Mouse (Mus musculus) intestine, embryonic 14.5 days (tissue): ENCODE measurements around the gene Aff3. TPM values are rescaled to one million over a fixed set of nuclear protein-coding genes. Genes with fewer than 3 reads are reported as not detected.

ENCODE experiments used
- ATAC-seq: fragments of 200-750 bp; cut with Nextera tagmentation; replicated peaks from 2 replicates; pipeline ENCODE4 v1.8.0; 2017; ENCODE audit warnings: low read depth, moderate number of reproducible peaks, moderate TSS enrichment, moderate library complexity; ENCODE audit not compliant: low FRiP score, low TSS enrichment
- DNase-seq: peaks from one replicate; pipeline ENCODE4 v3.0.0-alpha.2; 2018; ENCODE audit warnings: low spot score
- H3K27ac ChIP-seq: fragments of 300-500 bp; sonication (generic); 2 replicates; pipeline ENCODE4 v1.5.1; 2014; ENCODE audit warnings: low read depth, mild to moderate bottlenecking, control low read depth
- H3K27me3 ChIP-seq: fragments of 300-500 bp; sonication (generic); replicated peaks from 2 replicates; pipeline ENCODE4 v1.6.1; 2014; ENCODE audit warnings: low read length, control low read depth; ENCODE audit not compliant: control insufficient read depth, insufficient read depth
- H3K36me3 ChIP-seq: fragments of 300-500 bp; sonication (generic); 2 replicates; pipeline ENCODE4 v1.6.1; 2014; ENCODE audit warnings: low read length, control low read depth; ENCODE audit not compliant: control insufficient read depth, insufficient read depth
- H3K4me1 ChIP-seq: fragments of 300-500 bp; sonication (generic); replicated peaks from 2 replicates; pipeline ENCODE4 v1.6.1; 2014; ENCODE audit warnings: low read length, control low read depth, mixed read lengths; ENCODE audit not compliant: control insufficient read depth, insufficient read depth
- H3K4me2 ChIP-seq: fragments of 300-500 bp; sonication (generic); 2 replicates; pipeline ENCODE4 v1.6.1; 2014; ENCODE audit warnings: low read length
- H3K4me3 ChIP-seq: fragments of 300-500 bp; sonication (generic); 2 replicates; pipeline ENCODE4 v1.5.1; 2014; ENCODE audit warnings: low read depth, low read length, control low read depth, mixed read lengths
- H3K9ac ChIP-seq: fragments of 300-500 bp; sonication (generic); 2 replicates; pipeline ENCODE4 v1.6.1; 2014; ENCODE audit warnings: mild to moderate bottlenecking, low read length
- H3K9me3 ChIP-seq: fragments of 300-500 bp; sonication (generic); 2 replicates; pipeline ENCODE4 v1.6.1; 2016; ENCODE audit warnings: low read length, control low read depth; ENCODE audit not compliant: control insufficient read depth
- WGBS: fragments of 180-500 bp; shearing (Covaris S2); extraction: QIAGEN DNeasy Blood & Tissue Kit; methylation state at CpG from one replicate; pipeline ENCODE4 v1.1.7; 2014; 5-methylcytosine and 5-hydroxymethylcytosine counted together
- polyA plus RNA-seq: library from polyadenylated mRNA; unstranded; fragments of >200 nt; fragmentation: Nextera tagmentation; extraction: Ambion mirVana; gene quantifications from 2 replicates; pipeline ENCODE4 v1.2.1, GENCODE M21; 2014

The Aff3 gene
- polyA plus RNA-seq, 1 experiment from 2014 or later: 8.6 TPM

DNA sequence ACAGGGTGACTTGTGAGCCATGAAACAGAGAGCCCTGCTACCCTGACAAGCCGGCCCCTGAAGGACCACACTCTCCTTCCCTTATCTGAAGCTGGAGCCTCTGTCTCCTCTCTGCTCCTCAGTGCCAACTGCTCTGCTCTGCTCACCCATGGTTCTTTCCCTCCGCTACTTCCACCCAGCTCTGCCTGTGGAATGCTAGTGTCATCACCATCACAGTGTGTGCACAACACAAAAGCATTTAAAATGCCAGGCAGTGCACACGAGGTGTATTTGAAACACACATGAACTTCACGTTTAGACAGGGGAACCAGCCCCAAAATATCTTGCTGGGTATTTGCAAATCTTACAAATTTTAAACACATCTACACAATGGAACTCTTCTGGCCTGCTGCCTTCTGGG is 253.6 kb downstream of the Aff3 start:
- Histone ChIP-seq H3K9me3 (no peaks in the 10 kb centered on the region), H3K4me2 (no peak overlapping the region), H3K36me3 (no peaks in the 10 kb centered on the region), H3K27me3 (no peaks in the 10 kb centered on the region), H3K27ac (no peak overlapping the region), H3K9ac (no peak overlapping the region), H3K4me3 (no peak overlapping the region), H3K4me1 (no peaks in the 10 kb centered on the region)
- no peak for ATAC-seq
- WGBS: 68% methylated on average over 4 of the region's 4 CpGs
- no peak for DNase-seq

DNA sequence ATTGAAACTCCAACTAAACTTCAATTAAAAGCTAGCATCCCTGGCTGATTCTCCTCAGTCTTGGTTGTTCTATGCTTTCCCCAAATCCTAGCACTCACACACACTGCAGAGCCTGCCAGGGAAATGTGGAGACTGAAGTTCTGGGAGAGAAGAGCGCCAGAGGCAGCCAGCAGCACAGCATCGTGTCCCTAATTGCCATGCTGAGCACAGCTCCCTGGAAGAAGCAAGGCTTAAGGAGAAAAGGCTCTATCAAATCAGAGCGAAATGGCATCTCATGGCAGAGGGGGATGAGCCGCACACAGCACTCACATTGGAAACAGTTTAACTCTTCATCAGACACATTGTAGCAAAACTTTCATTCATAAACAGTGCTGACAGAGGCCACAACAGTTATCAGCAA is 254.3 kb downstream of the Aff3 start:
- no peak overlapping the region for H3K4me3 ChIP-seq
- 46% methylated on average over 4 of the region's 4 CpGs for WGBS
- no peak overlapping the region for H3K9ac ChIP-seq
- no peaks in the 10 kb centered on the region for H3K27me3 ChIP-seq
- no peaks in the 10 kb centered on the region for H3K36me3 ChIP-seq
- no peak for DNase-seq
- no peaks in the 10 kb centered on the region for H3K9me3 ChIP-seq
- H3K27ac ChIP-seq: no peak overlapping the region
- H3K4me1 ChIP-seq: no peaks in the 10 kb centered on the region
- no peak overlapping the region for H3K4me2 ChIP-seq
- ATAC-seq: no peak

DNA sequence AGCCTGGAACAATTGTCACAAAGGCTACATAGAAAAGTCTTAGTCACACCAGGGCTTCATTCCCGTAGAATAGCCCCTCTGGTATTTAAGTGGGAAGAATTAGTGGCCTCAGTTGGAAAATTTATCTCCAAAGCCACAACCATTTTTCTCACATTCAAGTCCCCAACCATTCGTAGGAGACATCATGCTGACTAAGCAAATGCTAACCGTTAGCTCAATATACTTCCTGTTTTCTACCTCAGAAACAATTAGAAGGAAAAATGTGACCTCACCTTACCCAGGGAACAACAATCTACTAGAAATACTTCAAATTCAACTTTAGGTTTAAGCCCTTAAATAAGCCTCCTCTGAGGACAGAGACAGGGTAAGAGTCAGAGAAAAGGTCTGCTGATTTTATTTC is 256.5 kb downstream of the Aff3 start:
- Histone ChIP-seq H3K36me3 (0 out of 2 replicates have a peak, but pooled peaks cover 3% of the 10 kb centered on the region), H3K27ac (no peak overlapping the region), H3K4me3 (no peak overlapping the region), H3K27me3 (no peaks in the 10 kb centered on the region), H3K4me1 (no peaks in the 10 kb centered on the region), H3K9ac (no peak overlapping the region), H3K4me2 (no peak overlapping the region), H3K9me3 (no peaks in the 10 kb centered on the region)
- ATAC-seq: no peak
- 69% methylated on average over 3 of the region's 3 CpGs for WGBS
- DNase-seq: no peak

DNA sequence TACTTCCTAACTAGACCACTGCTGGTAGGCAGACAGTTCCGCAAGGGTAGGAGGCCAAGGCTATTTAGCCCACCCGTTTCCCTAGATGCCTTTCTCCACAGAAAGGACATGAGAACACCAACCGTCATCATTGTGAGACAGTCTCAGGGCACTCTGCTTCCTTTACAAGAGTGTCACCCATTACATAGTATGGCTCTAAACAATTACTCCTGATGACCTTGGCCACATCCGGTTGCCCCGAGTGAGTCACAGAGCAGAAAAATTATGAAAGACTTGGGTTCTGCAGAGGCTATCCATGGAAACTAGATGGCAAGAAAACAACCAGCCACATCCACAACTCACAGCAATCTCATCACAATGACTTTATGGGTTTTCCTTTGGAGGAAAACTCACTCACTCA is 261.0 kb downstream of the Aff3 start:
- Histone ChIP-seq H3K4me2 (no peak overlapping the region), H3K27me3 (no peaks in the 10 kb centered on the region), H3K36me3 (0 out of 2 replicates have a peak, but pooled peaks cover 3% of the 10 kb centered on the region), H3K27ac (no peak overlapping the region), H3K4me1 (0 out of 2 replicates have a peak, but pooled peaks cover 4% of the 10 kb centered on the region), H3K9me3 (no peaks in the 10 kb centered on the region), H3K4me3 (no peak overlapping the region), H3K9ac (no peak overlapping the region)
- no peak for DNase-seq
- ATAC-seq: no peak
- WGBS: 91% methylated on average over 5 of the region's 5 CpGs

DNA sequence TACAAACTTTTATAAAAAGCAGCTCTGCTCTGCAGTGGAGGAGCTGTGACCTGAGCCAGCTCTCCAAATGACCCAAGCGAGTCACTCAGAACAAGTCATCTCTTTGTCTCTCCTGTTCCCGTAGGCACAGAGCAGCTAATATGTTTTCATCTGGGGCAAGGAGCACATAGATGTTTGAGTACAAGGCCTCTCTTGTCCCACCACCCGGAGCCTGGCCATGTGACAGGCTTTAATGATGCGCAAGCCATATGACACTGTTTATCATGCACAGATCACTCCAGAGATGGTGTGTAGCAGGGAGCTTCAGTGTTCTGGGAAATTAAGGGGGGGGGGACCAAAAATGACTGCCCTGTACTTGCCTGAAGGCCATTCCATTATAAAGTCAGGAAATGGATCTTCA is 262.9 kb downstream of the Aff3 start:
- WGBS: 55% methylated on average over 4 of the region's 4 CpGs
- no peak for DNase-seq
- Histone ChIP-seq H3K36me3 (0 out of 2 replicates have a peak, but pooled peaks cover 3% of the 10 kb centered on the region), H3K4me2 (no peak overlapping the region), H3K4me3 (no peak overlapping the region), H3K4me1 (0 out of 2 replicates have a peak, but pooled peaks cover 4% of the 10 kb centered on the region), H3K27me3 (no peaks in the 10 kb centered on the region), H3K9ac (no peak overlapping the region), H3K9me3 (no peaks in the 10 kb centered on the region), H3K27ac (no peak overlapping the region)
- ATAC-seq: no peak

DNA sequence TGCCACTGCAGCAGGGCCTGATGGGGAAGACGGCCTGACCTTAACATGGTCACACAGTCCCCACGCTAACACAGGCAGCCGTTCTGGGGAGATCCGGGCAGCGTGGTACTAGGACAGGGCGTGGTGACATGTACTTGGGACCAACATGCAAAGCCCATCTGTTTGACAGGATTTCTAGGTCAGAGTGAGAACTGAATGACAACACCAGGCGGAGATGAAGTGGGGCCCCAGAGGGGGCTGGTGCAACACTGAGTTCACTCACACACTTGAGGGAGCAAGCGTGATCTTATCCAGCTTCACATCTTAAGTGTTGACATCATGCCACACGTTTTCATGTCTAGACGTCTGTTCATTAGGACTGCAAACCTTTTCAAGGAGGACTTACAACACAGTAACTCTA is 265.5 kb downstream of the Aff3 start:
- no peak for DNase-seq
- Histone ChIP-seq H3K9me3 (no peaks in the 10 kb centered on the region), H3K4me2 (no peak overlapping the region), H3K27ac (no peak overlapping the region), H3K9ac (no peak overlapping the region), H3K4me1 (peaks cover 8% of the 10 kb centered on the region; the same call in 1 of the 2 replicates), H3K36me3 (no peaks in the 10 kb centered on the region), H3K4me3 (no peak overlapping the region), H3K27me3 (no peaks in the 10 kb centered on the region)
- WGBS: 86% methylated on average over 10 of the region's 10 CpGs
- no peak for ATAC-seq

DNA sequence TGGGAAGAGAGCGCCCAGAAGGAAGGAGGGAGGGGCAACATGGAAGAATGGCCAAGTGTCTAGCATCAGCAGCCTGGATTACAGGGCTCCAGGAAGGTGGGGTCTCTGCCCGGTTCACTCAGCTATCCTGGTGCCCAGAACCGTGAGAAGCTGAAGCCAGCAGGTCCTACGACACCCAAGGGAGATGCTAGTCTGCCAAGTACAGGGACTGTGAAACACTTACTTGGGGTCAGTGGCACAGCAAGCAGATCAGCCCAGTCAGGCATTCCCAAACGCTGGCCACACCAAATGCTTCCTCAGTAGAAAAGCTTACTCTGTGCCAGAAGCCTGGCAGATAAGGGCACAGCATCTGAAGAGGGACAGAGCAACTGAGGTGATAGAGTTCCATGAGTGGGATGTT is 266.2 kb downstream of the Aff3 start:
- ATAC-seq (no peak), DNase-seq (no peak)
- WGBS: 69% methylated on average over 5 of the region's 5 CpGs

DNA sequence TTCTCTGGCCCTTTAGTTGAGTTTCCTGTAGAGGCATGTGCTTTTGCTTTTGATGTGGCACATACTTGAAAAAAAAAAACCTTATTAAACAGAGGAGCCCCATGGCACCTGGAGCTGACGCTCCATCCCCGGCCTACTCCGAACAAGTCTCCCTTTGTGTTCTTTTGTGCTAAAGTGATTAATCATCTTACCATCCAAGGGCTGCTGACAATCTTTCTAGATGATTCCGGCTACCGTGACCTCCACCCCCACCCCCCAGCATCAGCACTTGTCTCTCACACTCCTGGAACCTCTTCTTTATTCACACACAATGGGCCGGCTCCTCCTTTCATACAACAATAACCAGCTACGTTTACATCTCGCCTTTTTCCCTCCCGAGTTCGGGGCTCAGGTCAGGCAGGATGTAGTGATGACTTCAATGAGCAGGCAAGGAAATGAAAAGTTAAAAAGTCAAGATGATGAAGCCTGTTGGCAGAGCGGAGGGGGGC is 269.5 kb downstream of the Aff3 start:
- no peaks in the 10 kb centered on the region for H3K27me3 ChIP-seq
- peaks cover 14% of the 10 kb centered on the region for H3K4me1 ChIP-seq
- DNase-seq (no peak), ATAC-seq (no peak)
- H3K9ac ChIP-seq: no peak overlapping the region
- H3K4me3 ChIP-seq: no peak overlapping the region
- 47% methylated on average over 11 of the region's 11 CpGs for WGBS
- no peak overlapping the region for H3K27ac ChIP-seq
- H3K9me3 ChIP-seq: no peaks in the 10 kb centered on the region
- no peaks in the 10 kb centered on the region for H3K36me3 ChIP-seq
- H3K4me2 ChIP-seq: no peak overlapping the region

More for the DNA sequence above, 266.2 kb downstream of the Aff3 start:
- no peak overlapping the region for H3K4me2 ChIP-seq
- H3K9ac ChIP-seq: no peak overlapping the region
- H3K27ac ChIP-seq: no peak overlapping the region
- peaks cover 8% of the 10 kb centered on the region; the same call in 1 of the 2 replicates for H3K4me1 ChIP-seq
- no peaks in the 10 kb centered on the region for H3K9me3 ChIP-seq
- H3K36me3 ChIP-seq: no peaks in the 10 kb centered on the region
- H3K4me3 ChIP-seq: no peak overlapping the region
- H3K27me3 ChIP-seq: no peaks in the 10 kb centered on the region

DNA sequence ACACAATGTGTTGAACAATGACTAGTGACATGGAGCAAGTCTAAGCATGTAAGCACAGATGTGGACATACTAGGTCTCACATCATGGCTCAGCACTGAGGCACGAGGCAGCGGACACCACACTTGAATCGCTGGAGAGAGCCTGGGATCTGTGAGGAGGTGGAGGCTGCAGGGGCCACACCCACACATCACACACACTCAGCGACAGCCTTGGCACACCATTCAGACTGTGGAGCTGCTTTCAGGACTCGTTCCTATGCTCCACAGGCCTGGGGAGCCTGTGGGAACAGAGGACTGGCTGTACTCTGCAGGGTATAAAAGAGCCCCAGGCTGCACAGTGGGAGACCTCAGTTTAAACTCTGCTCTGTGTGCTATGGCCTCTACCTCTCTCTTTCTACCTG is 270.3 kb downstream of the Aff3 start:
- H3K27me3 ChIP-seq: no peaks in the 10 kb centered on the region
- 41% methylated on average over 5 of the region's 5 CpGs for WGBS
- H3K9ac ChIP-seq: no peak overlapping the region
- H3K9me3 ChIP-seq: no peaks in the 10 kb centered on the region
- no peak overlapping the region for H3K4me3 ChIP-seq
- H3K27ac ChIP-seq: no peak overlapping the region
- H3K36me3 ChIP-seq: no peaks in the 10 kb centered on the region
- no peak overlapping the region for H3K4me2 ChIP-seq
- no peak for ATAC-seq
- DNase-seq: no peak
- peaks cover 14% of the 10 kb centered on the region for H3K4me1 ChIP-seq
